Mouse (Mus musculus): ENCODE data around the gene Eml4.

DNA sequence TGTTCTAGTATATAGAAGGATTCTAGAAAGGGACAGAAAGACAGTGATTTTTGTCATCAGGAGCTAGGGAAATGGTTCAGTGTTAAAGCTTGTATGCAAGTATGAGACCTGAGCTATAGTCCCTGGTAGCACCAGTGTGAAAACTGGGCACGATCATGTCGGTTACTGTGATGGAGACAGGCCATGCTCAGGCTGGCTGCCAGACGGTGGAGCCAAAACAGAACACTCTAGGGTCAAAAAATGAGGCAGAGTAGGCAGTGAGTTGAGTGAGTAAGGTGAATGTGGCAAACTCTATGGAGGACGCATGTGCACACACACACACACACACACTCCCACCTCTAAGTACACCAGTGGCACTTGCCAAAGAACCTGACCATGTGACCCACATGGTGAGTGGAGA is 92.7 kb downstream of the Eml4 start:
- TF ChIP-seq CTCF (IDR thresholded peaks at IDR 0.05; ENCODE audit: low read depth) (no peak), EP300 (IDR thresholded peaks at IDR 0.05; ENCODE audit: low read depth) (no peak)
